Mouse (Mus musculus) heart, postnatal 25 days (tissue): ENCODE results near the gene Olfr123. TPM values are rescaled to one million over a fixed set of nuclear protein-coding genes. Genes with fewer than 3 reads are reported as not detected.

Experiments
- DNase-seq: peaks from one replicate; pipeline ENCODE4 v3.0.0; 2022; ENCODE audit warnings: low spot score
- intact Hi-C: fragments of 180-260 bp; cut with DNase I; formaldehyde crosslinking; loops from one replicate; pipeline ENCODE4 v1.15.1; 2025
- total RNA-seq, 2 experiments: library from RNA; stranded (reverse); gene quantifications; 2 replicates each; pipeline ENCODE4 v1.2.3; 2021

The Olfr123 gene
- total RNA-seq, result not detected

- no peak for DNase-seq
- intact Hi-C loops, result no loop called here
These were observed at the start of gene Olfr123 for GRCm38 (mm10) chr17:37793229-37793628. Olfr123 (plus strand) TSS chr17:37793529.

DNA sequence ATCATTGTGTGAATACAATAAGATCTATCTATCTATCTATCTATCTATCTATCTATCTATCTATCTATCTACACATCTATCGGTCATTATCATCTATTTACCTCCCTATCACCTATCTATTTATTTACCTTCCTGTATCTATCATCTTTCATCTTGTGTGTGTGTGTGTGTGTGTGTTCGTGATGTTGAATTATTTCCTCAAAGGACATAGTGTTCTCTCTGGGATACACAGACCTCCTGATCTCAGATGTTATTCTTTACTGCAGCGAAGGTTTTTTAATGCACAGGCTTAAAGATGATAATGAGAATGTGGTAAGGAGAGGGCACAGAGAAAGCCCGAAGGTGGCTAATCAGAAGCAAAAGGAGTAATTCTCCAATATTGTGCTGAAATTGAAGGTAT lies 25.0 kb upstream of the Olfr123 start, which contains the start of gene Olfr122:
Olfr122 (plus strand) TSS at position 301 of the 400 bp plus-strand sequence.
- intact Hi-C loops, result no loop called here
- no peak for DNase-seq

DNA sequence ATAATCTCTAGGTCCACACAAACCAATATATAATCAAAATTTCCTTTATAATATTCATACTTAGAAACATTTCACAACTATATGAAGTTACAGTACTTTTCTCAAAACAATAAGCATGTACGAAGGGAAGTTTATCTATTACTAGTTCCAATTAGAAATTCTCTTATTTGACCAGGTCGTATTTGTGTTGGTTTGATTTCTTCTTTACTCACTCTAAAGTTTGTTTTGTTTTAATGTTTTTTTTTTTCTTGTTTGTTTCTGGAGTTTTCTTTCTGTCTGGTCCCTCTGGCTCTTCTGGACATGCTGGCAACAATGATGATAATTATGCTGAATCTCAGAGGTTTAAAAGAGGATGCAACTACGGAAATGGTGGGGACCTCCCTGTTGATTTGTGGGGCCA lies 6.3 kb downstream of the Olfr123 start, which contains the start of gene Olfr124:
Olfr124 (plus strand) TSS at position 301 of the 400 bp plus-strand sequence.
- DNase-seq, result no peak
- intact Hi-C loops, result no loop called here

GRCm38 (mm10) chr17:37832649-37833048 lies 39.3 kb downstream of the Olfr123 start, which contains the start of gene Olfr125:
Olfr125 (plus strand) TSS chr17:37832949.
- intact Hi-C loops, result no loop called here
- DNase-seq, result no peak

- DNase-seq, result no peak
- intact Hi-C loops, result no loop called here
These were observed 53.9 kb downstream of the Olfr123 start, which contains the start of gene Olfr126 for GRCm38 (mm10) chr17:37847183-37847582. Olfr126 (plus strand) TSS chr17:37847483.

Other genes with a start within 250 kb of the Olfr123 start
- not detected for gene Olfr112, start 224.1 kb upstream of the Olfr123 start, total RNA-seq
- not detected for gene Olfr113, start 215.9 kb upstream of the Olfr123 start, total RNA-seq
- not detected for gene Olfr114, start 200.8 kb upstream of the Olfr123 start, total RNA-seq
- not detected for gene Olfr115, start 166.4 kb upstream of the Olfr123 start, total RNA-seq
- gene Olfr116, start 166.3 kb upstream of the Olfr123 start, total RNA-seq, result not detected
- not detected for gene Olfr117, start 129.7 kb upstream of the Olfr123 start, total RNA-seq
- not detected for gene Olfr118, start 126.5 kb upstream of the Olfr123 start, total RNA-seq
- not detected for gene Olfr119, start 97.0 kb upstream of the Olfr123 start, total RNA-seq
- not detected for gene Olfr120, start 71.7 kb upstream of the Olfr123 start, total RNA-seq
- gene Olfr121, start 44.7 kb upstream of the Olfr123 start, total RNA-seq, result not detected
- gene Olfr122, start 24.9 kb upstream of the Olfr123 start, total RNA-seq, result not detected
- not detected for gene Olfr124, start 6.4 kb downstream of the Olfr123 start, total RNA-seq
- gene Olfr125, start 39.4 kb downstream of the Olfr123 start, total RNA-seq, result not detected
- gene Olfr126, start 54.0 kb downstream of the Olfr123 start, total RNA-seq, result not detected
- gene Olfr127, start 106.9 kb downstream of the Olfr123 start, total RNA-seq, result not detected
- not detected for gene Olfr128, start 127.0 kb downstream of the Olfr123 start, total RNA-seq
- gene Olfr761, start 159.6 kb downstream of the Olfr123 start, total RNA-seq, result not detected